Mouse (Mus musculus): Measurements from ENCODE around the gene 1700008O03Rik. TPM values are rescaled to one million over a fixed set of nuclear protein-coding genes. Genes with fewer than 3 reads are reported as not detected.
A peak's percentile ranks its signal among the peaks of the same experiment; 100 is the strongest.

Gene 1700008O03Rik
- polyA plus RNA-seq, 1 experiment from 2014 or later, result 0.86 TPM

GRCm38 (mm10) chr7:44340226-44340625, 45.4 kb downstream of the 1700008O03Rik start:
- no peak overlapping the region for H3K4me2 ChIP-seq (replicated peaks)
- no peak for ATAC-seq (ENCODE audit: insufficient number of reproducible peaks, insufficient read depth, low FRiP score, low TSS enrichment)
- no peak overlapping the region for H3K27ac ChIP-seq
- H3K4me3 ChIP-seq, result no peak overlapping the region
- H3K4me1 ChIP-seq, result peaks cover 12% of the 10 kb centered on the region
- H3K9ac ChIP-seq, result no peak overlapping the region
- WGBS, result 67% methylated on average over 6 of the region's 6 CpGs
- peaks cover 90% of the 10 kb centered on the region for H3K27me3 ChIP-seq
- H3K9me3 ChIP-seq, result no peaks in the 10 kb centered on the region
- H3K36me3 ChIP-seq, result no peaks in the 10 kb centered on the region

DNA sequence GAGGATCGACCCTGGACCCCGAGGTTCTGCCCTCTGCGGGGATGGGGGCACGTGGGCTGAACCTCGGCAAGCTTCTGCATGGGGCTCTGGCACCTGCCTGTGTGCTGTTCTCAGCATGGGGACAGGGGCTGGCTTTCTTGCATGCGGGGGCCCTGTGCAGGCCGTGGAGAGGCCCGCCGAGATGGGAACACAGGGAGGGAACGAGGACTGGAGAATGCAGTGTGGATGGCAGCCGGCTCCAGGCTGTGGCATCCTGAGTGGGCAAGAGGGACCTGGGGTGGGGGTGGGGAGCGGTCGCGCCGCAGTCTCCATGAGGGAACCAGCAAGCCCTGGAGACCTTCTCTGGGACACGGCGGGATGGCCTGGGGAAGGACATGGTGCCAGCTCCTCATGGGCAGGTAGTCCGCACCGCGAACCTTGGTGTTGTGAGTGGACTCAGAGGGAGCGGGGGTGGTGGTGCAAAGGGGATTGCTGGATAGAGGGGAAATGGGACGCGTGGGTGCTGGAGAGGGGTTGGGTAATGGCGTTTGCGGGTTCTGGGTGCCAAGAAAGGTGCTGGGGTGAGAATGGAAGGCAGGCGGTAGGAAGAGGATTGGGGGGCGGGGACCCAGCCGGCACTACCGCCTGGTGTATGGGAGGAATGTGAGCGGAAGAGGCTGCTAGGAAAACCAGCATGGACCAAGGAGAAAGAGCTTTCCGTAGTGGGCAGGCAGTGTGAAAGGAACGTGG, 48.3 kb downstream of the 1700008O03Rik start:
- no peaks in the 10 kb centered on the region for H3K9me3 ChIP-seq
- H3K4me3 ChIP-seq, result no peak overlapping the region
- H3K27ac ChIP-seq, result no peak overlapping the region
- H3K4me1 ChIP-seq, result peaks cover 8% of the 10 kb centered on the region
- WGBS, result 4% methylated on average over 32 of the region's 32 CpGs
- H3K36me3 ChIP-seq, result no peaks in the 10 kb centered on the region
- H3K4me2 ChIP-seq (replicated peaks), result peak overlapping the region; percentile 90; the same call in 1 of the 2 replicates
- ATAC-seq (ENCODE audit: insufficient number of reproducible peaks, insufficient read depth, low FRiP score, low TSS enrichment), result no peak
- no peak overlapping the region for H3K9ac ChIP-seq
- peaks cover 94% of the 10 kb centered on the region for H3K27me3 ChIP-seq

DNA sequence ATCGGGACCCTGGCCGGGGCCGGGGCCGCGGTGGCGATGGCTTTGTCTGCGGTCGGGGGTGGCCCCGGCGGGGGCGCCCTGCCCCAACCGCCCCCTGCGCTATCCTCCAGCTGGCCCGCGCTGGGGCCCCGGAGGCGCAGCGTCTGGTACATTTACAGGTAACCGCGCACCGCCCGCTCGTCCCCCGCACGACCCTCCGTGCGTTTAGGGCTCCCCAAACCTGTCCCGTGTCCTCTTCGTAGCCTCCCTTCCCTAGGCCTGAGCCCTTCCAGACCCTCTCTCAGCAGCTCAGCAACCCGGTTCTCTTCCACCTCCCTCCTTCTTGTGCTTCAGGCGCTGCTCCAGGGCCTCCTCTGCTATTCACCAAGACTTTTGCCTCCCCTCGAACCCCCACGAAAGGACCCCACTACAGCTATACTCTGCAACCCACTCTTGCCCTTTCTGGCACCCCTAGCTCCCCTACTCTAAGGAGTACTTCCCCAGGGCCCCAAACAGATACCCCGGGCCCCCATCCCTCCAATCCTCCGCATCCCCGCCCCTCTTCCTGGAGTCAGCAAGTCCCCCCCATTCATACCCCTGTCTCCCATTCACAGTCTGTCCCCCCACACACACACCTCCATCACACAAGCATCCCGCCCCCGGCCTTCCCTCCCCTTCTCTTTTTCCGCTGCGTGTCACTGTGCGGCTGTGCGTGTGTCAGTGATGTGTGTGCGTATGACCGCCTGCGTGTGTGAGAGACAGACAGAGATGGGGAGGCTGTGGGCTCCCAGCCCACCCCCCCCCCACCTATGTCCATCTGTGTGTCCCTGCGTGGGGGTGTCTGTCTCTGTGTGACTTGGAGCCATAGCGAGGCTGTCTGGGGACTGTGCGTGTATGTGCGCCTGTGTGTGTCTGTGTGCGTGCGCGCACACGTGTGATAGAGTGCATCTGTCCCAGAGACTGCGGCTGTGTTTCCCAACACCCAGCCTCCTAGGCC, 49.3 kb downstream of the 1700008O03Rik start:
- H3K4me2 ChIP-seq (replicated peaks), result peak overlapping the region; percentile 90
- no peaks in the 10 kb centered on the region for H3K36me3 ChIP-seq
- H3K27ac ChIP-seq, result 0 out of 2 replicates have a peak overlapping the region, but pooled peaks have one; percentile 36
- H3K9me3 ChIP-seq, result no peaks in the 10 kb centered on the region
- WGBS, result 2% methylated on average over 41 of the region's 54 CpGs
- peaks cover 88% of the 10 kb centered on the region for H3K27me3 ChIP-seq
- peaks cover 8% of the 10 kb centered on the region for H3K4me1 ChIP-seq
- peak overlapping the region; percentile 45 for H3K4me3 ChIP-seq
- peak overlapping the region; percentile 36; the same call in 1 of the 2 replicates for H3K9ac ChIP-seq
- ATAC-seq (ENCODE audit: insufficient number of reproducible peaks, insufficient read depth, low FRiP score, low TSS enrichment), result no peak

DNA sequence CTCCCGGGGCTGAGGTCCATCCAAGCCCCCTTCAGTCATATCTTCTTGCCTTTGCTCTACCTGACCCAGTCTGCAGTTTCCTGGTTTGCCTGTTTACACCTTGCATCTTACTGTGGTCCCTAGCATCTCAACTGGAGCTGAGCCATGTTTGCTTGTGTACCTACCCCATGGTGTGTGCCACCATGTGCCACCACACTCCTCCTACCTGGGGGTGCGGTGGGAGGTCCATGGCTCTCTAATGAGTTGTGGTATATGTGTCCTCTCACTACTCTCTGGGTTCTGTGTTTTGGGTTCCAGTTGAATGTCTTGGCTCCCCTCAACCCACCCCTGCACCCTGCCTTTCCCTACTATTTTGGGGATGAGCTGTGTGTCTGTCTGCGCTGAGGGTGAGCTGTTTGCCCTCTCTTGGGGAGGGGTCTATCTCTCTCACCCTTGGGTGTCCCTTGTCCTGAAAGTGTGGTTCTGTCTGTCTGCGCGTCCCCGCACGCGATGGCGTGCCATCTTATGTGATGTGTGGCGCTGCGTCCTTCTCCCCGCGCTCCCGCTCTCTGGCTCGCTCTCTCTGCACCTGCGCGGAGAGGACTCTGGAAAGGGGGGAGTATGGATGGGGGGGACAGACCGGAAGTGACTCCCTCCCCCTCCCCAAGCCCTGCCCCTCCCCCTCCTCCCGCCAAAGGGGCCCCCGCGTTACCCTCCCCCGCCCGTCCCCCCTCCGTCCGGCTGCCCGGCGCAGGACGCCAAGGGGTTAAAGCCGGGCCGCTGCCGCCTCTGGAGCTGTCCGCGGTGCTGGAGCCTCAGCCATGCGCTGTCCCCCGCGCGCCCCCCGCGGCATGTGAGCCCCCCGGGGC, 50.4 kb downstream of the 1700008O03Rik start:
- H3K4me3 ChIP-seq, result peak overlapping the region; percentile 45
- peak overlapping the region; percentile 90 for H3K4me2 ChIP-seq (replicated peaks)
- H3K27ac ChIP-seq, result 0 out of 2 replicates have a peak overlapping the region, but pooled peaks have one; percentile 36
- WGBS, result 4% methylated on average over 27 of the region's 40 CpGs
- H3K4me1 ChIP-seq, result peaks cover 8% of the 10 kb centered on the region
- no peaks in the 10 kb centered on the region for H3K9me3 ChIP-seq
- H3K27me3 ChIP-seq, result peaks cover 80% of the 10 kb centered on the region
- H3K9ac ChIP-seq, result peak overlapping the region; percentile 36; the same call in 1 of the 2 replicates
- no peaks in the 10 kb centered on the region for H3K36me3 ChIP-seq
- ATAC-seq (ENCODE audit: insufficient number of reproducible peaks, insufficient read depth, low FRiP score, low TSS enrichment), result peak; percentile 43; the same call in 1 of the 2 replicates

- no peak for ATAC-seq (ENCODE audit: insufficient number of reproducible peaks, insufficient read depth, low FRiP score, low TSS enrichment)
- Histone ChIP-seq H3K9ac (no peak overlapping the region), H3K36me3 (no peaks in the 10 kb centered on the region), H3K4me1 (peaks cover 8% of the 10 kb centered on the region), H3K4me2 (replicated peaks) (no peak overlapping the region), H3K27me3 (peaks cover 69% of the 10 kb centered on the region), H3K27ac (no peak overlapping the region), H3K4me3 (no peak overlapping the region), H3K9me3 (no peaks in the 10 kb centered on the region)
- WGBS, result 64% methylated on average over 14 of the region's 14 CpGs
Observed at GRCm38 (mm10) chr7:44334139-44334538, 51.5 kb downstream of the 1700008O03Rik start.

DNA sequence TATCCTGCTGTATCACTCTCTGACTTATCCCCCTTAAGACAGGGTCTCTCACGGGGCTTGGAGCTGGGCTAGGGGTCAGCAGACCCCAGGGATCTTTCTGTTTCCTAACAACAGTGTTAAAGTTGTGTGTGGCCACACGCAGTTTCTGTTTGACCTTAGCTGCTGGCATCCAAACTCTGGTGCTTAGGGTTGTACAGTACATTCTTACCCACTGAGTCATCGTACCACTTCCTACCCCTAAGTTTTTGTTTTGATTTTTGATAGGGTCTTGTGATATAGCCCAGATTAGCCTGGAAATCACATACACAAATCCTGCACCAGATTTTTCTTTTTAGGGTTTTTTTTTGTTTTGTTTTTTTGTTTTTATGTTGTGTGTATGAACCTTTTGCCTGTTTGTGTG, 53.3 kb downstream of the 1700008O03Rik start:
- no peak overlapping the region for H3K27ac ChIP-seq
- peaks cover 8% of the 10 kb centered on the region for H3K4me1 ChIP-seq
- H3K4me3 ChIP-seq, result no peak overlapping the region
- 59% methylated on average over 3 of the region's 3 CpGs for WGBS
- peaks cover 53% of the 10 kb centered on the region for H3K27me3 ChIP-seq
- no peaks in the 10 kb centered on the region for H3K36me3 ChIP-seq
- no peak overlapping the region for H3K4me2 ChIP-seq (replicated peaks)
- no peaks in the 10 kb centered on the region for H3K9me3 ChIP-seq
- ATAC-seq (ENCODE audit: insufficient number of reproducible peaks, insufficient read depth, low FRiP score, low TSS enrichment), result no peak
- no peak overlapping the region for H3K9ac ChIP-seq

DNA sequence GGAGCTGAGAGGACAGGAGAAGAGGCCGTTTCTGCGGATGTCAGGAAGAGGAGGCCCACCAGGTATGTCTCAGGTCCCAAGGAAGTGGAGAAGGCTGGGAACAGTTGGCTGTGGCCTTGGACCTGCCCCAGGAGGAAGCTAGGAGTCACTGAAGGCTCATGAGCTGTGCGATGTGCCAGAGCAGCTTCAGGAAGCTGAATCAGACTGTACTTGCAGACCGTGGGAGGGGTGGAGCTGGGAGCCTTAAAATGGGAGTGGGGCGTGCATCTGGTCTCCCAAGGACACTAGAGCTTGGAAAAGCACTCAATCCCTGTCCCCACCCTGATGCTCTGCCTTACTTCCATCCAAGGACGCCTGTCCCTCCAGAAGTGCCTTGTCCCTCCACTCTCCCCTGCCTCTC, 59.0 kb downstream of the 1700008O03Rik start:
- 63% methylated on average over 6 of the region's 6 CpGs for WGBS
- no peak for ATAC-seq (ENCODE audit: insufficient number of reproducible peaks, insufficient read depth, low FRiP score, low TSS enrichment)

DNA sequence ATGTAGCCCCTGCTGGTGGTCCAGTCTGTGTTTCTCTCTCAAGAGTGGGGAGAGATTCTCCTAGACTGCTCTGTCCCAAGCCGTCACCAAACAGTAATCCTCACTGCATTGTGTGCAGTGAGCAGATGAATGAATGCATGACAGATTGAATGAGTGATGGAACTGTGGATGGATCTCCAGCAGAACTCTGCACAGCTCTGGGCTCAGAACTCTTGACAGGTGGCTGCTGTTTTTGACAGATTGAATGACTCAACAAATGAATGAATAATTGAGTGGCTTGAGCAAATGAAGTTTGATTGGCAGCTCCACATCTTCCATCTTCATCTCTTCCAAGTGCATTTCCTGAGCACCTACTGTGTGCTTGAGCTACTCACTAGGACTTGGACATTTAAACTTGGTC, 63.3 kb downstream of the 1700008O03Rik start:
- 94% methylated on average over 1 of the region's 1 CpGs for WGBS
- ATAC-seq (ENCODE audit: insufficient number of reproducible peaks, insufficient read depth, low FRiP score, low TSS enrichment), result no peak
- no peaks in the 10 kb centered on the region for H3K36me3 ChIP-seq
- H3K4me1 ChIP-seq, result no peaks in the 10 kb centered on the region
- H3K27me3 ChIP-seq, result peaks cover 22% of the 10 kb centered on the region
- no peak overlapping the region for H3K4me2 ChIP-seq (replicated peaks)
- H3K9ac ChIP-seq, result no peak overlapping the region
- no peak overlapping the region for H3K4me3 ChIP-seq
- H3K9me3 ChIP-seq, result no peaks in the 10 kb centered on the region
- no peak overlapping the region for H3K27ac ChIP-seq

More for the DNA sequence above, 59.0 kb downstream of the 1700008O03Rik start:
- no peaks in the 10 kb centered on the region for H3K36me3 ChIP-seq
- no peak overlapping the region for H3K4me2 ChIP-seq (replicated peaks)
- H3K27me3 ChIP-seq, result peaks cover 21% of the 10 kb centered on the region; the same call in 1 of the 2 replicates
- no peak overlapping the region for H3K4me3 ChIP-seq
- H3K4me1 ChIP-seq, result no peaks in the 10 kb centered on the region
- H3K27ac ChIP-seq, result no peak overlapping the region
- no peak overlapping the region for H3K9ac ChIP-seq
- no peaks in the 10 kb centered on the region for H3K9me3 ChIP-seq

DNA sequence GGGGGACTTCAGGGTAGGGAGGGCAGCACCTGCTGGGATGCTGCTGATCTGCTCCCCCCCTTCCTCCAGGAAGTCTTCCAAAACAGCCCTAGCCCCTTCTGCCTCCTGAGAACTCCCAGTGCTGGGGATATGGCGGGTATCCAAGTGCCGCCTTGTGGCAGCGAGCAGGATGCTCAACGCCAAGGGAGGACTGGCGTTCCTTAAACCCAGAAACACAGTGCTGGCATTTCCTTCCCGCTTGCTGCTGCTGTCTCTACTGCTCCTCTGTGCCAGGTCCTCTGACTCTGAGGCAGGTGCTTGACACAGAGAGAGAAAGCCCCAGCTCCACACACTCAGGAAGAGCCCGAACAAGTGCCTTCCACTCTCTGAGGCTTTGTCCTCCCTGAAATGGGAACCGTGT, 64.7 kb downstream of the 1700008O03Rik start:
- Histone ChIP-seq H3K4me1 (no peaks in the 10 kb centered on the region), H3K9ac (no peak overlapping the region), H3K27ac (no peak overlapping the region), H3K9me3 (no peaks in the 10 kb centered on the region), H3K27me3 (peaks cover 16% of the 10 kb centered on the region), H3K4me3 (no peak overlapping the region), H3K4me2 (replicated peaks) (no peak overlapping the region), H3K36me3 (no peaks in the 10 kb centered on the region)
- 56% methylated on average over 8 of the region's 8 CpGs for WGBS
- ATAC-seq (ENCODE audit: insufficient number of reproducible peaks, insufficient read depth, low FRiP score, low TSS enrichment), result no peak

DNA sequence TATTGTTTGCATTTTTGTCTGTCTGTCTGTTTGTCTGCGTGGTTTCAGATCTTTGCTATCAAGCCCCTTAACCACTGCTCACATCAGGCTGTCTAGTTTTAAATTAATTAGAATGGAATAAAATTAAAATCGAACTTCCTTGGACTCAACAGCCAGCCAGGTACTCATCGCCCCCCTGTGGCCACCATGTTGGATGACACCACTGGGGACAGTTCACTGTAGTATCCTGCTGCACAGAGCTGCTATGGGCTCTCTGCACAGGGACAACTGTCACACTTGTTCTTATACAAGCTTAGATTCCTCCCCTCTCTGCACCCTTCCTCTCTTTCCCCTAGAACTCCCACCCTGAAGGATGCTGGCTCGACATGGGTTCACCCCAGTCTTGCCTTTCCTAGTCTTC, 67.7 kb downstream of the 1700008O03Rik start:
- Histone ChIP-seq H3K4me3 (no peak overlapping the region), H3K4me2 (replicated peaks) (no peak overlapping the region), H3K9ac (no peak overlapping the region), H3K27ac (no peak overlapping the region), H3K4me1 (no peaks in the 10 kb centered on the region), H3K36me3 (no peaks in the 10 kb centered on the region), H3K9me3 (no peaks in the 10 kb centered on the region), H3K27me3 (peaks cover 11% of the 10 kb centered on the region; the same call in 1 of the 2 replicates)
- ATAC-seq (ENCODE audit: insufficient number of reproducible peaks, insufficient read depth, low FRiP score, low TSS enrichment), result no peak
- WGBS, result 33% methylated on average over 4 of the region's 4 CpGs

DNA sequence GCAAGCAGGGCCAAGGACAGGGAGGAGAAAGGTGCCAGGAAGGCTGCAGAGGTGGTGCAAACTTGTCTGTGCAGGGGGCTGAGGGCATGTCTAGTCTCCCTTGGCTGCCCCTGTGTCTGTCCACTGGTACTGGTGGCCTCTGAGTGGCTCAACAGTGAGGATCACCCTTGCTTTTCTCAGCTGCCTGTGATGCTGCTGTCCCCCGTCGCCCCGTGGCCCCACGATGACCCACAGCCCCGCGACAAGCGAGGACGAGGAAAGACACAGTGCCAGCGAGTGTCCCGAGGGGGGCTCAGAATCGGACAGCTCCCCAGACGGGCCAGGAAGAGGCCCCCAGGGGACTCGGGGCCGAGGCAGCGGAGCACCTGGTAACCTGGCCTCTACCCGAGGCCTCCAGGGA, 73.1 kb downstream of the 1700008O03Rik start:
- H3K36me3 ChIP-seq, result no peaks in the 10 kb centered on the region
- H3K9ac ChIP-seq, result no peak overlapping the region
- H3K27ac ChIP-seq, result no peak overlapping the region
- no peak overlapping the region for H3K4me3 ChIP-seq
- H3K4me1 ChIP-seq, result peaks cover 12% of the 10 kb centered on the region
- no peak for ATAC-seq (ENCODE audit: insufficient number of reproducible peaks, insufficient read depth, low FRiP score, low TSS enrichment)
- H3K4me2 ChIP-seq (replicated peaks), result no peak overlapping the region
- no peaks in the 10 kb centered on the region for H3K9me3 ChIP-seq
- H3K27me3 ChIP-seq, result peaks cover 48% of the 10 kb centered on the region
- WGBS, result 62% methylated on average over 16 of the region's 16 CpGs

Measured in embryonic facial prominence, embryonic 12.5 days (tissue).